Mouse (Mus musculus): ENCODE measurements around the gene Capn11.
A peak's percentile ranks its signal among the peaks of the same experiment; 100 is the strongest.
"Not testable (repeated sequence)": the region's sequence is repeated elsewhere in the genome, so short reads cannot be mapped to it uniquely, and the experiment has no call there.

The Capn11 gene

DNA sequence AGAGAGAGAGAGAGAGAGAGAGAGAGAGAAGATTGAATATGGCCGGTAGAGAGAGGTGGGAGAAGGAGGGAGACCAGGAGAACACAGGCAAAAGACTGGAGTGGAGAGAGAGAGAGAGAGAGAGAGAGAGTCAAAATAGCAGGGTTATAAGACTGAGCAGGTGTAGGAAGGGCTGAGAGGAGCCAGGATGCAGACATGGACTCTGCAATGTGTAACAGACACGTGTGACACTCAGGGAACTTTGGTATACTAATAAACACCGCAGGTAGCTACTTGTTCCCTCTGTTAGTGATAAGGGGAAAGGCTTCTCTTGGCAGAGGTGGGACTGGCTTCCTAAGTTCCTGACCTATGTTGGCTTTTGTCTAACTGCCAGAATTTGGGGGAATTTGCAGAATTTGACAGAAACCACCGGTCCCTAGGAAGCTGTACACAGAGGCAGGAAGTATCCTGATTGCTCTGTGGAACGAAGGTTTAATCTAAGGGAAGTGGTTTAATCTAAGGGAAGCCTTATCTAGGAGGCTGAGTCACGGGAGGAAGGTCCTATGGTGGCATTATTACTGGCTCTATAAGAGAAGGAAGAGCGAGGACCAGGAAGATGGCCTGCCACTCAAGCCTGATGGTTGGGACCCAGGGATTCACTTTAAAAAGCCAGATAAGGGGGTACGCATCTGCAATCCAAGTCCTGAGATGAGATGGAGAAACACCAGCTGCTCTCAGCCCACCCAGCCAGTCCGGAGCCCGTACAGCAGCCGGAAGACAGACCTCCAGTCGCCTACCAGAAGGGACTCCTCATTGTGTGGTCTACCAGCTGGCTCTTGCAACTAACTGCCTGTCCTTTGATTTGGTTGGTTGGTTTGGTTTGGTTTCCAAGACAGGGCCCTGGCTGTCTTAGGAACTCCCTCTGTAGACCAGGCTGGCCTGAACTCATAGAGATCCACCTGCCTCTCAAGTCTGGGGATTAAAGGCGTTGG is 30.0 kb downstream of the Capn11 start:
- no peak for DNase-seq (ENCODE audit: low read depth, low spot score)

DNA sequence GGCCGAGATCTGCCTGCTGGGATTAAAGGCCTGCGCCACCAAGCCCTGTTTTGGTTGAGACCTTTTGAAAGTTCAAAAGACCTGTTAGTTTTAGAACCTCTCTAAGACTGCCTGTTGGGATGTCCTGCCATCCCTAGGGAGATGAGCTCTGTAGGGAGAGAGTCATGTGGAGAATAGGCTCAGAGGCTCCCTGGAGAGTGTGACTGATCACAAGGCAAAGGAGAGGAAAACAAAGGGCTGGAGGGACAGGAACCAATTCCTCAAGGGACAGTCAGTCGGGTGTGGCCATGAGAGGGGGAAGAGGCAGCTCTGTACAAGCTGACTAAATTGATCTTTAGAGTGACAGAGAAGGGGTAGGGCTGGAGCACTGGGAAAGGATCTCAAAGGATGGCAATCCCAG is 31.0 kb downstream of the Capn11 start:
- no peak for DNase-seq (ENCODE audit: low read depth, low spot score)

- DNase-seq (ENCODE audit: low read depth, low spot score): peak; percentile 60
Observed at GRCm38 (mm10) chr17:45626577-45627134, 32.5 kb downstream of the Capn11 start.

DNA sequence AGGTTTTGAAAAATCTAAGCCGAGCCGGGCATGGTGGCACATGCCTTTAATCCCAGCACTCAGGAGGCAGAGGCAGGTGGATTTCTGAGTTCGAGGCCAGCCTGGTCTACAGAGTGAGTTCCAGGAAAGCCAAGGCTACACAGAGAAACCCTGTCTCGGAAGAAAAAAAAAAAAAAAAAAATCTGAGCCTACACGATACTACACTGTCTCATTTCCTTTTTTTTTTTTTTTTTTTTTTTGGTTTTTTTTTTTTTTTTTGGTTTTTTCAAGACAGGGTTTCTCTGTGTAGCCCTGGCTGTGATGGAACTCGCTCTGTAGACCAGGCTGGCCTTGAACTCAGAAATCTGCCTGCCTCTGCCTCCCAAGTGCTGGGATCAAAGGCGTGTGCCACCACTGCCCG is 35.7 kb downstream of the Capn11 start:
- not testable (repeated sequence) for DNase-seq (ENCODE audit: low read depth, low spot score)

DNA sequence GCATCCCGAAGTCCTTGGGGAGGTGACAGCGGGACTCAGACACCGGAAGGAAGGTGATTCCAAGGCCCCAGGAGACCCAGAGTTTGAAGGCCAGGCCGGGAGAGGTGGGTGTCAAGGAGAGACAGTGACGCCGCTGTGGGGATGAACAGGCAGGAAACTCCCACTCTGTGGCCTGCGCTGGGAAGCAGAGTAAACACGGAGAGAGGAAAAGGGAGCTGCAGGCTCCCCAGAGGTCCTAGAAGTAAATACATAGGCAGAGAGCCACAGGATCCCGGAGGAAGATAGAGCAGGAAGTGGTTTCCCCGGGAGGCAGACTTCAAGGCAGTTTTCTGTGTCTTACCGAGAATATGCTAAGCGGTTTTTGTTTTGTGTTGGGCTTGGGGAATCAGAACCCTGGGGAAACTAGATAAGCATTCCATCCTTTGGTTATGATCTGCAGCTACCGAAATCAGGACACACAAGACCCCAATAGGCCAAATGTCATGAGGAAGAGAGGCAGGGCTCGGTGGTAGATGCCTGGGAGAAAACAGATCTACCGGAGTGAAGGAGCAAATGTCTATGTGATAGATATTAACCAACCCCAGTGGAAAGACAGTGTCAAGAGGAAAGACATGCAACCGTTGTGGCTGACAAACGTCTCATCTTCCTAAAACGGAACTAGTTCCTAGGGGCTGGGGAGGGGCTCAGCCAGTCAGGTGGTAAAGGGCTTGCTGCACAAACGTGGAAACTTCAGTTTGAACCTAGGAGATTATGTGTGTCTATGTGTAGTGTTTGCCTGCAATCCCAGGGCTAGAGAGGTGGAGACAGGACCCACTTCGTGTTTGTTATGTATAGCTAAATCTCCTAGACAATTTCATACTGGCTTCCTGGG is 39.5 kb downstream of the Capn11 start:
- DNase-seq (ENCODE audit: low read depth, low spot score): no peak

DNA sequence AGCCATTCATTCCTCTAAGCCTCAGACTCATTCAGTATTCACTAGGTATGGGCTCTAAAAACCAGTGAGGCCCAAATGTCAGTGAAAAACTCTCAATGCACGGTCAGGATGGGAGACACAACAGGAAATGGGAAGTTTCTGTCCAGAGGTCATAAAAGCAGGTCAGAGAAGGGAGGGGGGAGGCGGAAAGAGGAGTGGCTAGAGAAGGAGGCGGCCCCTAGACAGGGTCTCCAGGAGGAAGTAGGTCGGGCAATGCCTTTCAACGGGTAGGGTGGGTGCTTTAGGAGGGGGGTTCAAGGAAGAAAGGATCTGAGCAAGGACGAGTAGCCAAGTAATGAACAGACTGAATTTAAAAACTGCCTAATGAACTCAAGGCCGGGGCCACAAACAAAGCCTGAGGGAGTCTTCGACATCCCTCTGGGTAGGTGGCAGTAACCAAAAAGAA is 40.2 kb downstream of the Capn11 start:
- no peak for DNase-seq (ENCODE audit: low read depth, low spot score)

DNA sequence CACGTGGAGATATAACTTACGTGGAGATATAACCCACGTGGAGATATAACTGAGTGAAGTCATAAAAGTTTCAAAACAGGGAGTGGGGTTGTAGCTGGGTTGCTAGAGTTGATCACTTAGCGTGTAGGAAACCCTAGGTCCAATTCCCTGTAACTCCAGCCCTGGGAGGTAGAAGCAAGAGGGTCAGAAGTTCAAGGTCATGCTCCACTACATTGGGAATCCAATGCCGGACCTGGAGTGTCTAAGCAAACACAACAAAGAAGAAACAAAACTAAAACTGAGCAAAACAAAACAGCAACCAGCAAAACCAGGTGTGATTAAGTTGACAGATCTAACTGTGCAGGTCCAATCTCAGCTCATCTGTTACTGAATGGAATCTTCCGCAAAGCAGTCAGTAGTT is 41.5 kb downstream of the Capn11 start:
- no peak for DNase-seq (ENCODE audit: low read depth, low spot score)

DNA sequence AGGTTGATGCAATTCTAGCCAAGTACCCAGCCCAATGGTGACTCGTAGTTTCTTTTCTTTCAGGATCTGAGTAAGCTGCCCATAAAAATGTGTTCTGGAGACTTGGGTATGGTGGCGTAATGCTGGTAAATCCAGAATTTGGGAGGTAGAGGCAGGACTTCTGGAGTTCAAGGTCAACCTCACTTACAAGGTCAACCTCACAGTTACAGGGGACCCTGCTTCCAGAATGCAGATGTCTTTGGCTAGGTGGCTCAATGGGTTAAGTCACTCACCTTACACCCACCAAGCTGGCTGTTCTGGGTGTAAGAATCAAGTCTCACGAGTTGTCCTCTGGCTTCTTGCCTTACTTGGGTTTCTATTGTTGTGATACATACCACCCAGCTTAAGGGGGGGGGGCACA is 42.4 kb downstream of the Capn11 start:
- DNase-seq (ENCODE audit: low read depth, low spot score): no peak

- no peak for DNase-seq (ENCODE audit: low read depth, low spot score)
Observed at GRCm38 (mm10) chr17:45616046-45616650, 43.0 kb downstream of the Capn11 start.

GRCm38 (mm10) chr17:45612921-45613320 is 46.2 kb downstream of the Capn11 start:
- DNase-seq (ENCODE audit: low read depth, low spot score): no peak

DNA sequence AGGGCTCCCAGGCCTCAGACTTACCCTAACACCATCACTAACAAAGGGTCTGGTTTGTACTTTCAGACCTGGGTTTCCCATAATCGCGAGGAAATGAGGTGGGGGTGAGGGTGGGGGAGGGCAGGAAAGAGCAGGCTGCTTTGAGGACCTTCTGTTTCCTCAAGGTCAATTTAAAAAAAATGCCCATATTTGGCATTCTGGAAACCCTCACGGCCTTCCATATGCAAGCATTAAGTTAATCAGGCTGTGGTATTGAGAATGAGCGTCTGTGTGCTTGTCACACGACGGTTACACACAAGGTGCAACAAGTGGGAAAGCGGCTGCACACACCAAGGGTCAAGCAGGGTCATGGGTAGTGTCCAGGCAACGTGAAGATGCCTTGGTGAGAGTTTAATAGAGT is 47.1 kb downstream of the Capn11 start:
- no peak for DNase-seq (ENCODE audit: low read depth, low spot score)

DNA sequence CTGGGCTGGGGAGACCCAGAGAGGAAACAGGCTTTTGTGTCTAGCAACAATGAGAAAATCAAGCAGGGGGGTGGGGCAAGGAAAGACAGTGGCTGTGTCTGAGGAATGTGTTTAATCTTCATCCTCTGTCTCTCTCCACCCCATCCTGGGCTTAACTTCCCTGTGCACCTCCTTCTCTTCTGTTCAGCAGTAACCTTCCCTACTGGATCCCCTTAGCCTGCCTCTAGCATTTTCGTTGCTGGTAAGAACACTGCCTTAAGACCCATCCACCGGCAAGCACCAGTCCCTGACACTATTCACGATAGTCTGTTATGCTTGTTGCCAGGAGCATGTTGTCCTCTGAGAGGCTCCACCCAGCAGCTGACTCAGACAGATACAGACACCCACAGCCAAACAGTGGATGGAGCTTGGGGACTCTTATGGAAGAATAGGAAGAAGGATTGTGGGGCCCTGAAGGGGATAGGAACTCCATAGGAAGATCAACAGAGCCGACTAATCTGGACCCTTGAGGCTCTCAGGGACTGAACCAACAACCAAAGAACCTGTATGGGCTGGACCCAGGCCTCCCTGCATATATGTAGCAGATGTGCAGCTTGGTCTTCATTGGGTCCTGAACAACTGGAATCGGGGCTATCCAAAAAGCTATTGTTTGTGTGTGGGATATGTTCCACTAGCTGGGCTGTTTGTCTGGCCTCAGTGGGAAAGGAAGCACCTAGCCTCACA is 48.8 kb downstream of the Capn11 start:
- DNase-seq (ENCODE audit: low read depth, low spot score): no peak

DNA sequence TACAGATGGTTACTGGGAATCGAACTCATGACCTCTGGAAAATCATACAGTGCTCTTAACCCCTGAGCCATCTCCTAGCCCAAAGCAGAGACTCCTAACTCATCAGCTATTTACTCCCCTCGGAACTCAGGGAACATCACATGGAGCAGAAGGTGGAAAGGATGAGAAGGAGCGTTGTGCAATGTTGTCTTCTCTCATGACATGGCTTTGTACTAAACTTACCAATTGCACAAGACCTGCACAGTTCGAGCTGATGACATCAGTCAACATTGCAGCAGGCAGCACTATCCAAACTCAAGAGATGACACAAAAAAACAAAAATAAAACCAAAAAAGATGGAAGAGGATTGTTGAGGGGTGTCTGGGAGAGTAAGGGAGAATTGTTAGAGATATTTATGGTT is 50.7 kb downstream of the Capn11 start:
- DNase-seq (ENCODE audit: low read depth, low spot score): no peak

GRCm38 (mm10) chr17:45606992-45607879 is 51.9 kb downstream of the Capn11 start:
- DNase-seq (ENCODE audit: low read depth, low spot score): no peak

GRCm38 (mm10) chr17:45602984-45603383 is 56.1 kb downstream of the Capn11 start:
- DNase-seq (ENCODE audit: low read depth, low spot score): no peak

GRCm38 (mm10) chr17:45601877-45602304 is 57.2 kb downstream of the Capn11 start, which contains the start of gene Mymx:
TSS of gene Mymx (minus strand) at chr17:45602102.
- no peak for DNase-seq (ENCODE audit: low read depth, low spot score)

DNA sequence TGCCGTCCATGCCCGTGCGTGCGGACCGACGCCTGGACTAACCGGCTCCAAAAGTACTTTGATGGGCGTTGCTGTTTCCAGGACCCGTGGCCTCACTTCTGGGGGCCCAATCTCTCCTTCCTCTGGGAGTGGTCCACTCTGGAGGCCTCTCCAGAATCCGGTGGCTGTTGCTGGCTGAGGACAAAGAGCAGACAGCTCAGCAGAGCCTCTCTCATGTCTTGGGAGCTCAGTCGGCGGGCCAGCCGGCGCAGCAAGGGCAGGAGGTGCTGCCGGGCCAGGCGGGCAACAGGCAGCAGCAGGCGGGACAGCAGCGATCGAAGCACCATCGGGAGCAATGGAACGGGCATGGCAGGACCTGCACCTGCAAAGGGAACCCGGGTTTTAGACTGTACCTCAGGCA is 57.8 kb downstream of the Capn11 start:
- DNase-seq (ENCODE audit: low read depth, low spot score): no peak

GRCm38 (mm10) chr17:45600267-45600666 is 58.9 kb downstream of the Capn11 start:
- no peak for DNase-seq (ENCODE audit: low read depth, low spot score)

GRCm38 (mm10) chr17:45599446-45600242 is 59.5 kb downstream of the Capn11 start, which contains the start of gene Slc29a1:
TSS of gene Slc29a1 (minus strand) at chr17:45599606.
- DNase-seq (ENCODE audit: low read depth, low spot score): no peak
